Mouse (Mus musculus) spleen, postnatal 4 days (tissue): ENCODE data around the gene Pcsk2.

Source experiments
- DNase-seq, 2 experiments: peaks; one replicate each; pipeline ENCODE4 v3.0.0; 2022; ENCODE audit warnings: low spot score in 2 of 2

Gene Pcsk2

GRCm38 (mm10) chr2:143644374-143644773 is 98.4 kb downstream of the Pcsk2 start:
- no peak for DNase-seq

- DNase-seq: no peak
Measured at GRCm38 (mm10) chr2:143646001-143646400, 100.0 kb downstream of the Pcsk2 start.

- no peak for DNase-seq
Measured at GRCm38 (mm10) chr2:143654621-143655020, 108.7 kb downstream of the Pcsk2 start.

- DNase-seq: no peak
Measured at GRCm38 (mm10) chr2:143656968-143657367, 111.0 kb downstream of the Pcsk2 start.

- no peak for DNase-seq
Measured at GRCm38 (mm10) chr2:143666785-143667184, 120.8 kb downstream of the Pcsk2 start.

GRCm38 (mm10) chr2:143677869-143678268 is 131.9 kb downstream of the Pcsk2 start:
- no peak for DNase-seq

GRCm38 (mm10) chr2:143679513-143679912 is 133.6 kb downstream of the Pcsk2 start:
- no peak for DNase-seq

GRCm38 (mm10) chr2:143681873-143682555 is 136.1 kb downstream of the Pcsk2 start:
- DNase-seq: no peak

GRCm38 (mm10) chr2:143683513-143683912 is 137.6 kb downstream of the Pcsk2 start:
- DNase-seq: no peak

- DNase-seq: no peak
Measured at GRCm38 (mm10) chr2:143691244-143691643, 145.3 kb downstream of the Pcsk2 start.

- DNase-seq: no peak
Measured at GRCm38 (mm10) chr2:143696026-143696557, 150.1 kb downstream of the Pcsk2 start.

- DNase-seq: no peak
Measured at GRCm38 (mm10) chr2:143696704-143697103, 150.7 kb downstream of the Pcsk2 start.

- DNase-seq: no peak
Measured at GRCm38 (mm10) chr2:143701141-143701540, 155.2 kb downstream of the Pcsk2 start.

GRCm38 (mm10) chr2:143702931-143703344 is 157.0 kb downstream of the Pcsk2 start:
- no peak for DNase-seq

- no peak for DNase-seq
Measured at GRCm38 (mm10) chr2:143708205-143708604, 162.2 kb downstream of the Pcsk2 start.

GRCm38 (mm10) chr2:143709249-143709648 is 163.3 kb downstream of the Pcsk2 start:
- DNase-seq: no peak

- DNase-seq: no peak
Measured at GRCm38 (mm10) chr2:143709979-143710378, 164.0 kb downstream of the Pcsk2 start.

- DNase-seq: no peak
Measured at GRCm38 (mm10) chr2:143711886-143712285, 165.9 kb downstream of the Pcsk2 start.

GRCm38 (mm10) chr2:143712901-143713300 is 166.9 kb downstream of the Pcsk2 start:
- no peak for DNase-seq

- DNase-seq: no peak
Measured at GRCm38 (mm10) chr2:143713902-143714301, 167.9 kb downstream of the Pcsk2 start.

GRCm38 (mm10) chr2:143715110-143715509 is 169.2 kb downstream of the Pcsk2 start:
- no peak for DNase-seq

GRCm38 (mm10) chr2:143723231-143723630 is 177.3 kb downstream of the Pcsk2 start:
- DNase-seq: no peak

GRCm38 (mm10) chr2:143724101-143724500 is 178.1 kb downstream of the Pcsk2 start:
- DNase-seq: no peak

GRCm38 (mm10) chr2:143724720-143725119 is 178.8 kb downstream of the Pcsk2 start:
- no peak for DNase-seq
